Mouse (Mus musculus): ENCODE data around the gene St3gal2. TPM values are rescaled to one million over a fixed set of nuclear protein-coding genes. Genes with fewer than 3 reads are reported as not detected.
"Not testable (repeated sequence)": the region's sequence is repeated elsewhere in the genome, so short reads cannot be mapped to it uniquely, and the experiment has no call there.

St3gal2 gene
- total RNA-seq, 4 experiments from 2014 or later, result 89.2 to 101 (median 95.3) TPM

DNA sequence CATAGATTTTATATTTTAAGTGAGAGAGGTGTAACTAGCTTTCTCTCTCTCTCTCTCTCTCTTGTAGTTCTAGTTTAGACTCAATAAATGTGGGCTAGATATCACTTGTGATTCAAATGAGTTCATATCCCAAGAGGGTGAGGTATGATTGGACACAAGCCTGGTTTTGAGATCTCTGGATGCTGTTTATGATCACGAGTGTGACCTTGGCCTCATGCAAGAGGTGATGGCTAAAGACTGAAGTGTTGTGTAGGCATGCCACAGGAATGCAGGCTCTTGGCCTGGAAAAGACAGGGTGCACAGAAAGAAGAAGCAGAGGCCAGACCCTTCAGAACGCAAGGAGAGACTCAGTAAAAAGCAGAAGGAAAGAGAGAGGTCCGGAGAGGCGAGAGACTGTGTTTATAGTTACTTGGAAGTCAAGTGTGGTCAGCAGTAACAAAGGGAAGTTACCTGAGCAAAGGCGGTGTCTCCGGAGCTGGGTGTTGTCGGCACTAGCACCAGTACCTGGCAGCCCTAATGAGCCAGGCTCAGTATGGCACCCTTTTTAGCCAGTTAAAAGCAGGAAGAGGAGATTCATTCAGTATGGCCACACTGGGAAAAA lies 24.7 kb downstream of the St3gal2 start:
- DNase-seq (ENCODE audit: low spot score in 2 of 2), result no peak

- no peak for DNase-seq (ENCODE audit: low spot score in 2 of 2)
Measured at GRCm38 (mm10) chr8:110945716-110946115, 26.0 kb downstream of the St3gal2 start.

DNA sequence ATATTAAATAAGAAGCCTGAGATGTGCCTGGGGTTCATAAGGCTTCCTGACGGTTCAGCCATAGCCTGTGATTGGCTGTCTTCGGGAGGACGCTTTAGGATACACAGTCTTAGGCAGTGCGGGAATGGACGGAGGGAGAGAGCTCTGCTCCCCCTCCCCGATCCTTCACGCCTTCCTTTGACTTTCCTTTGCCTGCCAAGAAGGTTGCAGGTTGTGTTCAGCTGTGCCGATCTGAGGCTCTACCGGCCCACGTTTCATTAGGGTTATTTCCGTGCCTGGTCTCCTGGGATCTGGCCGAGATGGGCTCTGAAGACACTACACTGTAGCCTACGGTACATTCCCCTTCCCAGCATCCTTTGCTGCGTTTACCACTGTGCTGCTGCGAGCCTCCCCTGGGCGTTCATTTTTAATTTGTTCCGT lies 30.4 kb downstream of the St3gal2 start:
- no peak for DNase-seq (ENCODE audit: low spot score in 2 of 2)

- DNase-seq (ENCODE audit: low spot score in 2 of 2), result no peak
Measured at GRCm38 (mm10) chr8:110954776-110955175, 35.1 kb downstream of the St3gal2 start.

DNA sequence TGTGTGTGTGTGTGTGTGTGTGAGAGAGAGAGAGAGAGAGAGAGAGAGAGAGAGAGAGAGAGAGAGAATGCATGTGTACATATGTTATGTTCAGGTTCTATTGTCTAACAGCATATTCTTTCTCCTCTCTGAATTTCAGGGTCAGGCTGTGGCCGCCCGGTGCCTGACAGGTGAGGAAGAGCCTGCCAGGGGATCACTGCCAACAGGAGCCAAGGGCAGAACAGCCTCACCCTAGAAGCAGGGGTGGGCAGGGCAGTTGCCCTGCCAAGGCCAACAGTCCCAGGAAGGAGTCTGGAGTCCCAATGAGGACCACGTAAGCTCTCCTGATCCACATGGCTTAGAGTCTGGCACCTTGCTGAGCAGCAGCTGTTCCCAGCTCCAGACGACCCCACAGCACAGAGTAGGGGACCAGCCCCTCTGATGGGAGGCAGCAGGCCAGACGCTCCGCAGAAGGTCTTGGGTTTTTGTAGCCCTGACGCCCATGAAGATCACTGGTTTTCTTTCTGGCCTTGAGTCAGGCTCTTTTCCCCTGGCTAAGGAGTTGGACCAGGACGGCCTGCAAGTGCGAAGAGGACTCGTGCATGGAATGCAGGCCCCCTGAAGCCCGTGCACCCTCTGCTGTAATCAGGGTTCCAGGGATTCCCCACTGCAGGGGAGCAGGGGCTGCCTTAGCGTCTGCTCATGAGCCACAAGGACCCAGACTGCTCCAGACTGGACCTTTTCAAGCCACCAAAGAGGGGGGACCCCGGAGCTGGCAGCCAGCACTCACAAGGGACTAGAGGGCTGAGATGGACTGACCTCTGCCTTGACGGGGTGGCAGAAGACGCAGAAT lies 37.1 kb downstream of the St3gal2 start:
- no peak for DNase-seq (ENCODE audit: low spot score in 2 of 2)

GRCm38 (mm10) chr8:110957471-110957870 lies 37.7 kb downstream of the St3gal2 start:
- DNase-seq (ENCODE audit: low spot score in 2 of 2), result no peak

DNA sequence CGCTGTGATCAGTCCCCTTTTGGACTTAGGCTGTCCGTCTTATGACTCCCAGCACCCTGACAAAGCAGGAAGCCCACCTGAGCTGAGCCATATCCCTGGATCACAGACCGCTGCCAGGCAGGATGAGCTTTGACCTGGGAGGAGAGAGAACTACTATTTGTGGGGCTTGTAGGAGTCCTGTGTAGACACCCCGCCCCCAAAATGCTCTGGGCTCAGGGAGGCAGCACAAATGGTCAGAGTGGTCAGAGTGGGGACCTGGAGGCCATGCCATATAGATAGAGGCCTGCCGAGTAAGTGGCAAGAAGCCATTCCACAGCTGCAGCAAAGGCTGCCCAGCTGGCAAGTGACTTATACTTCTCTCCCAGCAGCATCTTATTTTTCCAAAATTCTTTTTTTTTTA lies 38.4 kb downstream of the St3gal2 start:
- no peak for DNase-seq (ENCODE audit: low spot score in 2 of 2)

GRCm38 (mm10) chr8:110958553-110958952 lies 38.8 kb downstream of the St3gal2 start:
- not testable (repeated sequence) for DNase-seq (ENCODE audit: low spot score in 2 of 2)

DNA sequence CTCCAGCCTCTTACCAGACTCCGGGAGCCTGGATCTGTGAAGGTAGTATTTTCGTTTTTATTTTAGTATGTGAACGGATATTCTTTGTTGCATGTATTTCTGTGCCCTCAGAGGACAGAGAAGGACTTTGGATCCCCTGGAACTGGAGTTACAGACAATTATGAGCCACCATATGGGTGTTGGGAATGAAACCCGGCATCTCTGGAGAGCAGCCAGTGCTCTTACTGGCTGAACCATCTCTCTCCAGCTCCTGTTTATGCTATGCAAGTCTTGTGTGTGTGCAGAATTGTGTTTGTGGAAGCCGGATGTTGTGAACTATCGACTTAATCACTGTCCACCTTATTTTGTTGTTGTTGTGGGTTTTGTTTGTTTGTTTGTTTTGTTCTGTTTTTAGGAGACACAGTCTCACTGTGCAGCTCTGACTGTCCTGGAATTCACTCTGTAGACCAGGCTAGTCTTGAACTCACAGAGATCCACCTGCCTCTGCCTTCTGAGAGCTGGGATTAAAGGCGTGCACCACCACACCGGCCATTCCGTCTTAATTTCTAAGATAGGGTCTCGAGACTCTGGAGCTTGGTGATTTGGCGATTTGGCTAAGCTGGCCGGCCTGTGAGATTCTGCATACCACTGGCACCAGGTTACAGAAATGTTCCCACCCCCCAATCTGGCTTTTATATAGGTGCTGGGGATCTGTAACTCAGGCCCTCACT lies 39.5 kb downstream of the St3gal2 start:
- peak in 1 of 2 experiments; percentile 58 for DNase-seq (ENCODE audit: low spot score in 2 of 2)

DNA sequence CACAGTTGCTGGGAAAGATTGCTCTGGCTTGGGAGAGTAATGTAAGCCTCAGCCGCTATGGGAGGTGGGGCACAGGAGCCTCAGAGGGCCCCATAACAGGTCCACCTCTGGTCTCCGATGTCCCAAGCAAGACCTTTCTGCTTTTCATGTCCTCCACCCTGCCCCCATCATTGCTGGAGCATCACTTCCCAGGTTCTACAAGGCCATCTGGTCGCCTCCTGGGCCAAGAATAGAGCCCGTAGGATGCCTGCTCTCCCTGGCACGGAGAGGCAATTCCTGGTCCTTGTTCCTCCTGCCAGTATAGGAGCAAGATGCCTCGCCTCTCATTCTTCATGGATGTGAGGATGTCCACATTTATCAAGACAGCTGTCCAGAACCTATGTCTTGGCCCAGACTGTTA lies 40.2 kb downstream of the St3gal2 start:
- DNase-seq (ENCODE audit: low spot score in 2 of 2), result no peak

DNA sequence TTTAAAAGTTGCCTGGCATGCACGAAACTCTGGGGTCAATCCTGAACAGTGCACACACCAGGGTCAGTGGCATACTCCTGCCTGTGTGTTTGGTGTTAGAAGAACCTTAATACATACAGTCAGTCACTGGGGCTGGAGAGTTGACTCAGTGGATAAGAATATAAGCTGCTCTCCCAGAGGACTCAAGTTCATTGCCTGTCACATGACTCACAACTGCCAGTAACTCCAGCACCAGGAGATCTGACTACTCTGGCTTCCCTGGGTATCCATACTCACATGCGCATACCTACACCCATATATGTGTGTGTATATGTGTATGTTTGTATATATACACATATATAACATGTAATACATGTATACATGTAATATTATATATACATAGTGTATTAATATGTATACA lies 43.3 kb downstream of the St3gal2 start:
- no peak for DNase-seq (ENCODE audit: low spot score in 2 of 2)

- no peak for DNase-seq (ENCODE audit: low spot score in 2 of 2)
Measured at GRCm38 (mm10) chr8:110964666-110965065, 44.9 kb downstream of the St3gal2 start.

- DNase-seq (ENCODE audit: low spot score in 2 of 2), result peak; percentile 49 to 53
Measured at GRCm38 (mm10) chr8:110965594-110965993, 45.9 kb downstream of the St3gal2 start.

DNA sequence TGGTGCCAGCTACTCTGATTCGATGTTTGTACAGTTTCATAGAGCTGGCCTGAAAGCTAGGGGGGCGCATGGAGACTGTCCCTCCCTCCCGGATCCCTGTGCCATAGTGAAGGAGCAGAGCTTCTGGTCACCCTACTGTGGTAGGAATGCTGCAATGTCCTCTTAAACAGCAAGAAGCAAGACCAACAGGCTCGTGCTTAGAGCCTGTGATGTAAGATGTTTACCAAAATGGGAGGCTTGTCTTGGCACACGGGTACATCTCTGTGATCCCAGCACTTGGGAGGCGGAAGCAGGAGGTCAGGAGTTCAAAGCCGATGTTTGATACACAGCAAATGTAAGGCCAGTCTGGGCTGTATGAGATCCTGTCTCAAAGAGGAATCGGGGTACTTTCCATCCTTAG lies 46.9 kb downstream of the St3gal2 start:
- DNase-seq (ENCODE audit: low spot score in 2 of 2), result no peak

- DNase-seq (ENCODE audit: low spot score in 2 of 2), result no peak
Measured at GRCm38 (mm10) chr8:110967326-110967725, 47.6 kb downstream of the St3gal2 start.

- DNase-seq (ENCODE audit: low spot score in 2 of 2), result peak; percentile 93 to 95
Measured at GRCm38 (mm10) chr8:110969910-110970770, 50.4 kb downstream of the St3gal2 start.

DNA sequence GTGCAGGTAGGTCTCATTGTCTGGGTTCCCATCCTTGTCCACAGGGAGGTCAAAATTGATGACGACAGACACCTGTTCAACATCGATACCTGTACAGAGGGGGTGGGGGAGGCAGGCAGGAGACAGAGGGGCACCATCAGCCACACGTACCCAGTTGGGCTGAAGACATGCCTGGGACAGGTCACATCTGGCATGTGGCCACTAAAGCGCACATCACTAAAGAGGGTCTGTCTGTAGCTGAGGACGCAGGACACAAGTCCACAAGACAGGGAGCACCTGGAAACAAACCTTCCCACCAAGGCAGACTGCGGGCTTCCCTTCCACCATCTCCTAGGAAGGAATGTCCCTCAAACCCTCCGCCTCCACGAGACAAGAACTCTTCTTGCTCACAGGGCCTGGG lies 56.8 kb downstream of the St3gal2 start:
- not testable (repeated sequence) for DNase-seq (ENCODE audit: low spot score in 2 of 2)

GRCm38 (mm10) chr8:110977987-110978386 lies 58.3 kb downstream of the St3gal2 start:
- DNase-seq (ENCODE audit: low spot score in 2 of 2), result not testable (repeated sequence)

GRCm38 (mm10) chr8:110981304-110981703 lies 61.6 kb downstream of the St3gal2 start:
- no peak for DNase-seq (ENCODE audit: low spot score in 2 of 2)

GRCm38 (mm10) chr8:110987805-110988744 lies 68.4 kb downstream of the St3gal2 start:
- no peak for DNase-seq (ENCODE audit: low spot score in 2 of 2)

Measured in layer of hippocampus, adult 8-10 months (tissue).